Mouse (Mus musculus) embryonic facial prominence, embryonic 11.5 days (tissue): ENCODE results near the gene Abhd16a. TPM values are rescaled to one million over a fixed set of nuclear protein-coding genes. Genes with fewer than 3 reads are reported as not detected.

ENCODE experiments used
- ATAC-seq: fragments of 200-750 bp; cut with Nextera tagmentation; replicated peaks from 2 replicates; pipeline ENCODE4 v1.8.0; 2017; ENCODE audit warnings: low read depth; ENCODE audit not compliant: insufficient number of reproducible peaks, low FRiP score, low TSS enrichment
- DNase-seq: peaks from one replicate; pipeline ENCODE4 v3.0.0-alpha.2; 2015; ENCODE audit warnings: low spot score
- H3K27ac ChIP-seq: fragments of 300-500 bp; sonication (generic); replicated peaks from 2 replicates; pipeline ENCODE4 v1.5.1; 2014; ENCODE audit warnings: mild to moderate bottlenecking, low read depth, low read length, control low read depth
- H3K27me3 ChIP-seq: fragments of 300-500 bp; sonication (generic); 2 replicates; pipeline ENCODE4 v1.6.1; 2014; ENCODE audit warnings: mild to moderate bottlenecking, low read length, moderate library complexity, mixed read lengths; ENCODE audit not compliant: control insufficient read depth, insufficient read depth
- H3K36me3 ChIP-seq: fragments of 300-500 bp; sonication (generic); replicated peaks from 2 replicates; pipeline ENCODE4 v1.6.1; 2014; ENCODE audit warnings: low read depth, mild to moderate bottlenecking, low read length, moderate library complexity, mixed read lengths; ENCODE audit not compliant: control insufficient read depth, insufficient read depth
- H3K4me1 ChIP-seq: fragments of 300-500 bp; sonication (generic); 2 replicates; pipeline ENCODE4 v1.6.1; 2014; ENCODE audit warnings: low read length, mixed read lengths; ENCODE audit not compliant: control insufficient read depth, insufficient read depth
- H3K4me2 ChIP-seq: fragments of 300-500 bp; sonication (generic); 2 replicates; pipeline ENCODE4 v1.6.1; 2014; ENCODE audit warnings: low read depth, mild to moderate bottlenecking, control low read depth, low read length, moderate library complexity
- H3K4me3 ChIP-seq: fragments of 300-500 bp; sonication (generic); 2 replicates; pipeline ENCODE4 v1.5.1; 2014; ENCODE audit warnings: low read depth, low read length, control low read depth
- H3K9ac ChIP-seq: fragments of 300-500 bp; sonication (generic); replicated peaks from 2 replicates; pipeline ENCODE4 v1.6.1; 2014; ENCODE audit warnings: mild to moderate bottlenecking, control low read depth, low read length
- H3K9me3 ChIP-seq: fragments of 300-500 bp; sonication (generic); replicated peaks from 2 replicates; pipeline ENCODE4 v1.6.1; 2016; ENCODE audit warnings: mild to moderate bottlenecking, low read length, inconsistent platforms, mixed read lengths; ENCODE audit not compliant: control insufficient read depth
- WGBS: fragments of 180-500 bp; shearing (Covaris S2); extraction: QIAGEN DNeasy Blood & Tissue Kit; methylation state at CpG from one replicate; pipeline ENCODE4 v1.1.7; 2014; 5-methylcytosine and 5-hydroxymethylcytosine counted together
- polyA plus RNA-seq: library from polyadenylated mRNA; unstranded; fragments of >200 nt; fragmentation: Nextera tagmentation; extraction: Ambion mirVana; gene quantifications from 2 replicates; pipeline ENCODE4 v1.2.1, GENCODE M21; 2014

Gene Abhd16a
- 38.5 and 39.8 TPM in 2 replicates for polyA plus RNA-seq

GRCm38 (mm10) chr17:35088825-35089644 is at the start of gene Abhd16a:
TSS of gene Abhd16a (plus strand) at chr17:35089263.
- H3K9me3 ChIP-seq = no peaks in the 10 kb centered on the region
- H3K4me3 ChIP-seq = peak within 1 kb of the TSS; percentile 44
- ATAC-seq (peak; percentile 96), DNase-seq (peak; percentile 96)
- H3K27me3 ChIP-seq = no peaks in the 10 kb centered on the region
- 0 out of 2 replicates have a peak, but pooled peaks cover 3% of the 10 kb centered on the region for H3K36me3 ChIP-seq
- H3K4me2 ChIP-seq = peak within 1 kb of the TSS; percentile 47
- WGBS = 3% methylated on average over 63 of the region's 67 CpGs
- H3K4me1 ChIP-seq = peaks cover 3% of the 10 kb centered on the region
- H3K27ac ChIP-seq = peak within 1 kb of the TSS; percentile 87
- peak within 1 kb of the TSS; percentile 88 for H3K9ac ChIP-seq

- DNase-seq (no peak), ATAC-seq (no peak)
- Histone ChIP-seq H3K4me2 (no peak overlapping the region), H3K4me3 (no peak overlapping the region), H3K27ac (no peak overlapping the region), H3K4me1 (no peaks in the 10 kb centered on the region), H3K9ac (no peak overlapping the region), H3K36me3 (no peaks in the 10 kb centered on the region), H3K27me3 (no peaks in the 10 kb centered on the region), H3K9me3 (no peaks in the 10 kb centered on the region)
- WGBS = 86% methylated on average over 4 of the region's 4 CpGs
Observed at GRCm38 (mm10) chr17:35043794-35044193, 45.3 kb upstream of the Abhd16a start.

- 92% methylated on average over 7 of the region's 7 CpGs for WGBS
- H3K27ac ChIP-seq = no peak overlapping the region
- ATAC-seq = no peak
- peak overlapping the region; percentile 87; the same call in 1 of the 2 replicates for H3K4me2 ChIP-seq
- no peaks in the 10 kb centered on the region for H3K27me3 ChIP-seq
- no peaks in the 10 kb centered on the region for H3K9me3 ChIP-seq
- H3K4me3 ChIP-seq = peak overlapping the region; percentile 41; the same call in 1 of the 2 replicates
- no peaks in the 10 kb centered on the region; the same call in 1 of the 2 replicates for H3K4me1 ChIP-seq
- no peak overlapping the region for H3K9ac ChIP-seq
- no peak for DNase-seq
- H3K36me3 ChIP-seq = no peaks in the 10 kb centered on the region
Observed at GRCm38 (mm10) chr17:35044904-35045806, 43.9 kb upstream of the Abhd16a start.

GRCm38 (mm10) chr17:35045807-35046680 is 43.0 kb upstream of the Abhd16a start:
- peak; percentile 71 for ATAC-seq
- H3K27me3 ChIP-seq = no peaks in the 10 kb centered on the region
- WGBS = 7% methylated on average over 46 of the region's 48 CpGs
- no peaks in the 10 kb centered on the region; the same call in 1 of the 2 replicates for H3K4me1 ChIP-seq
- peak overlapping the region; percentile 80 for H3K9ac ChIP-seq
- H3K4me2 ChIP-seq = peak overlapping the region; percentile 87
- H3K27ac ChIP-seq = peak overlapping the region; percentile 48; the same call in 1 of the 2 replicates
- no peak for DNase-seq
- no peaks in the 10 kb centered on the region for H3K36me3 ChIP-seq
- H3K4me3 ChIP-seq = peak overlapping the region; percentile 41
- H3K9me3 ChIP-seq = no peaks in the 10 kb centered on the region

GRCm38 (mm10) chr17:35046681-35047455 is 42.2 kb upstream of the Abhd16a start, which contains the start of gene Msh5:
TSS of gene Msh5 (minus strand) at chr17:35046745.
- Histone ChIP-seq H3K27ac (peak within 1 kb of the TSS; percentile 48; the same call in 1 of the 2 replicates), H3K4me2 (peak within 1 kb of the TSS; percentile 87), H3K27me3 (no peaks in the 10 kb centered on the region), H3K9me3 (no peaks in the 10 kb centered on the region), H3K36me3 (no peaks in the 10 kb centered on the region), H3K4me1 (no peaks in the 10 kb centered on the region; the same call in 1 of the 2 replicates), H3K9ac (peak within 1 kb of the TSS; percentile 80), H3K4me3 (peak within 1 kb of the TSS; percentile 41)
- DNase-seq = peak; percentile 100
- peak; percentile 97 for ATAC-seq
- 3% methylated on average over 31 of the region's 33 CpGs for WGBS

- Histone ChIP-seq H3K4me1 (peaks cover 2% of the 10 kb centered on the region), H3K27me3 (no peaks in the 10 kb centered on the region), H3K9me3 (no peaks in the 10 kb centered on the region), H3K9ac (no peak overlapping the region), H3K4me2 (no peak overlapping the region), H3K36me3 (no peaks in the 10 kb centered on the region), H3K4me3 (no peak overlapping the region), H3K27ac (0 out of 2 replicates have a peak overlapping the region, but pooled peaks have one; percentile 29)
- no peak for ATAC-seq
- 43% methylated on average over 1 of the region's 1 CpGs for WGBS
- DNase-seq = no peak
Observed at GRCm38 (mm10) chr17:35047688-35048087, 41.4 kb upstream of the Abhd16a start.
